Mouse (Mus musculus): ENCODE measurements around the gene Iqcf1. TPM values are rescaled to one million over a fixed set of nuclear protein-coding genes. Genes with fewer than 3 reads are reported as not detected.

Iqcf1 gene
- polyA plus RNA-seq, 1 experiment from 2014 or later: not detected

DNA sequence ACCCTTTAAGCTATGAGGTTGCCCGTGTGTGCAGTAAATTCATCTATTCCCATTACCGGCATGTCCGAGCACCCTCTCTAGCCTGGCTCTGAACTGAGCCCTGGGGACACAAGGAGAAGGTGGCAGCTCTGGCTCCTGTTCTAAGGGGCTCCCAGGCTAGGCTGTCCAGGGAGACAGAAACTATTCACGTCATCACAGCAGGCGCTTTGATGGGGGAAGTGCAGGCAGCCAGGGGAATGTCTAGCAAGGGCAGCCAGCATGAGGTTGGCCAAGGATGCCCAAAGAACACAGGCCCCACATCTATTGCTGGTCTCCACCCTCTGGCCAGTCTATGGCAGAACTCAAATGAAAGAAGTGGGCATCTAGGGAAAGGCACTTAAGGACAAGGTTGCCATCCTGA, 41.8 kb upstream of the Iqcf1 start:
- ATAC-seq (ENCODE audit: low FRiP score, low read depth): no peak
- H3K9ac ChIP-seq (replicated peaks): peak overlapping the region; percentile 95; the same call in 1 of the 2 replicates
- H3K27ac ChIP-seq (replicated peaks): peak overlapping the region; percentile 97
- peaks cover 64% of the 10 kb centered on the region for H3K4me1 ChIP-seq
- peak overlapping the region; percentile 98 for H3K4me2 ChIP-seq (replicated peaks)
- peaks cover 37% of the 10 kb centered on the region for H3K36me3 ChIP-seq
- H3K9me3 ChIP-seq: no peaks in the 10 kb centered on the region
- peak overlapping the region; percentile 74; the same call in 1 of the 2 replicates for H3K4me3 ChIP-seq
- peaks cover 5% of the 10 kb centered on the region; the same call in 1 of the 2 replicates for H3K27me3 ChIP-seq
- WGBS: 59% methylated on average over 5 of the region's 5 CpGs

GRCm38 (mm10) chr9:106459946-106460345, 39.8 kb upstream of the Iqcf1 start:
- H3K4me2 ChIP-seq (replicated peaks): no peak overlapping the region
- 0 out of 2 replicates have a peak overlapping the region, but pooled peaks have one; percentile 12 for H3K9ac ChIP-seq (replicated peaks)
- ATAC-seq (ENCODE audit: low FRiP score, low read depth): no peak
- H3K9me3 ChIP-seq: no peaks in the 10 kb centered on the region
- no peak overlapping the region for H3K4me3 ChIP-seq
- peaks cover 17% of the 10 kb centered on the region for H3K27me3 ChIP-seq
- 82% methylated on average over 15 of the region's 15 CpGs for WGBS
- no peak overlapping the region for H3K27ac ChIP-seq (replicated peaks)
- H3K4me1 ChIP-seq: peaks cover 66% of the 10 kb centered on the region
- peaks cover 56% of the 10 kb centered on the region for H3K36me3 ChIP-seq

DNA sequence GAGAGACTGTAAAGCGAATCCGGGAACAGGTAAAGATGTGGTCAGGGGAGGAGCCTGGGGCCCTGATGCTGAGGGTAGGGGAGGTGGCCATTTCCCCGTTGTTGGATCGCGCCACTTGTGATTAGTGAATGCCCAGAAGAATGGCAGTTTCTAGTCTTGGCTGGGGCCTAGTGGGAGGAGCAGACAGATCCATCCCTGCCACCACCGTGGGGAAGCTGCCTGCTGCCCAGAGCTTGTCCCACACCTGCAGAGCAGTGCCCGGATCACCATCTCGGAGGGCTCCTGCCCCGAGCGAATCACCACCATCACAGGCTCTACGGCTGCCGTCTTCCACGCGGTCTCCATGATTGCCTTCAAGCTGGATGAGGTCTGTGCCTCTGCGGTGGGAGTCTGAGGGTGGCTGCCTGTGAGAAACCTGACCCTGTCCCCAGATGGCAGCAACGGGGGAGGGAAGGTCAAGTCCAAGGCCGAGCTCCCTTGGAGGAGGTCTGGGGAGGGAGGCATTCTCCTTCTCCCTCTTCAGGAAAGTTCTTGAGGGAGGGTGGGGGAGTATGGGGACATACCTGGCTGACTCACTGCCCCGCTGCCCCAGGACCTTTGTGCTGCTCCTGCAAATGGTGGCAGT, 39.3 kb upstream of the Iqcf1 start:
- 82% methylated on average over 18 of the region's 18 CpGs for WGBS
- Histone ChIP-seq H3K36me3 (peaks cover 56% of the 10 kb centered on the region), H3K4me1 (peaks cover 66% of the 10 kb centered on the region)

DNA sequence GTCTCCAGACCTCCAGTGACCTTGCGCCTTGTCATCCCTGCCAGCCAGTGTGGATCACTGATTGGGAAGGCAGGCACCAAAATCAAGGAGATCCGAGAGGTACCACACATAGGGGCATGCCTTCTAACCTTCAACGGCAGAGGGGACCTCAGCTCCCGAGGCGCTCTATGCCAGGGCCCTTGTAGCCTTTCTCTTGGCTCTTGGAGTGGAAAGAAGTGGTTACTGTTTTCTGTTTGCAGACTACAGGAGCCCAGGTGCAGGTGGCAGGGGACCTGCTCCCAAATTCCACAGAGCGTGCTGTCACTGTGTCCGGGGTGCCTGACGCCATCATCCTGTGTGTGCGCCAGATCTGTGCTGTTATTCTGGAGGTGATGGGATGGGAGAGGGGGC, 38.7 kb upstream of the Iqcf1 start:
- Histone ChIP-seq H3K27me3 (peaks cover 28% of the 10 kb centered on the region), H3K36me3 (peaks cover 56% of the 10 kb centered on the region), H3K9ac (replicated peaks) (no peak overlapping the region), H3K4me3 (no peak overlapping the region), H3K9me3 (no peaks in the 10 kb centered on the region), H3K4me1 (peaks cover 65% of the 10 kb centered on the region), H3K4me2 (replicated peaks) (no peak overlapping the region), H3K27ac (replicated peaks) (no peak overlapping the region)
- WGBS: 89% methylated on average over 9 of the region's 9 CpGs
- no peak for ATAC-seq (ENCODE audit: low FRiP score, low read depth)

More for the DNA sequence above, 39.3 kb upstream of the Iqcf1 start:
- Histone ChIP-seq H3K9ac (replicated peaks) (0 out of 2 replicates have a peak overlapping the region, but pooled peaks have one; percentile 12), H3K4me3 (no peak overlapping the region), H3K4me2 (replicated peaks) (no peak overlapping the region), H3K9me3 (no peaks in the 10 kb centered on the region), H3K27ac (replicated peaks) (no peak overlapping the region), H3K27me3 (peaks cover 23% of the 10 kb centered on the region)
- no peak for ATAC-seq (ENCODE audit: low FRiP score, low read depth)

GRCm38 (mm10) chr9:106461641-106462429, 37.9 kb upstream of the Iqcf1 start:
- Histone ChIP-seq H3K36me3 (peaks cover 53% of the 10 kb centered on the region), H3K27ac (replicated peaks) (no peak overlapping the region), H3K4me2 (replicated peaks) (no peak overlapping the region), H3K9me3 (no peaks in the 10 kb centered on the region), H3K4me1 (peaks cover 57% of the 10 kb centered on the region), H3K4me3 (no peak overlapping the region), H3K27me3 (peaks cover 29% of the 10 kb centered on the region), H3K9ac (replicated peaks) (no peak overlapping the region)
- ATAC-seq (ENCODE audit: low FRiP score, low read depth): no peak
- WGBS: 87% methylated on average over 16 of the region's 16 CpGs

GRCm38 (mm10) chr9:106462430-106462800, 37.4 kb upstream of the Iqcf1 start:
- no peak overlapping the region for H3K9ac ChIP-seq (replicated peaks)
- no peak overlapping the region for H3K27ac ChIP-seq (replicated peaks)
- H3K27me3 ChIP-seq: peaks cover 29% of the 10 kb centered on the region
- H3K4me2 ChIP-seq (replicated peaks): no peak overlapping the region
- no peak for ATAC-seq (ENCODE audit: low FRiP score, low read depth)
- H3K4me1 ChIP-seq: peaks cover 51% of the 10 kb centered on the region
- H3K9me3 ChIP-seq: no peaks in the 10 kb centered on the region
- no peak overlapping the region for H3K4me3 ChIP-seq
- WGBS: 90% methylated on average over 12 of the region's 12 CpGs
- H3K36me3 ChIP-seq: peaks cover 53% of the 10 kb centered on the region

GRCm38 (mm10) chr9:106463122-106464063, 36.4 kb upstream of the Iqcf1 start:
- Histone ChIP-seq H3K4me3 (no peak overlapping the region), H3K4me1 (peaks cover 41% of the 10 kb centered on the region), H3K27me3 (peaks cover 29% of the 10 kb centered on the region), H3K36me3 (peaks cover 53% of the 10 kb centered on the region), H3K9ac (replicated peaks) (no peak overlapping the region; the same call in 1 of the 2 replicates), H3K9me3 (no peaks in the 10 kb centered on the region), H3K4me2 (replicated peaks) (no peak overlapping the region), H3K27ac (replicated peaks) (no peak overlapping the region)
- WGBS: 85% methylated on average over 21 of the region's 21 CpGs
- no peak for ATAC-seq (ENCODE audit: low FRiP score, low read depth)

- H3K4me1 ChIP-seq: peaks cover 29% of the 10 kb centered on the region
- H3K4me2 ChIP-seq (replicated peaks): peak overlapping the region; percentile 86
- H3K9me3 ChIP-seq: no peaks in the 10 kb centered on the region
- peak overlapping the region; percentile 46 for H3K4me3 ChIP-seq
- WGBS: 2% methylated on average over 95 of the region's 99 CpGs
- peak overlapping the region; percentile 79 for H3K27ac ChIP-seq (replicated peaks)
- peak overlapping the region; percentile 68 for H3K9ac ChIP-seq (replicated peaks)
- peaks cover 49% of the 10 kb centered on the region for H3K36me3 ChIP-seq
- H3K27me3 ChIP-seq: peaks cover 29% of the 10 kb centered on the region
- ATAC-seq (ENCODE audit: low FRiP score, low read depth): peak; percentile 75
Observed at GRCm38 (mm10) chr9:106464751-106465541, 34.8 kb upstream of the Iqcf1 start.

- peaks cover 29% of the 10 kb centered on the region for H3K27me3 ChIP-seq
- H3K9me3 ChIP-seq: no peaks in the 10 kb centered on the region
- peaks cover 41% of the 10 kb centered on the region for H3K36me3 ChIP-seq
- H3K27ac ChIP-seq (replicated peaks): peak within 1 kb of the TSS; percentile 79
- H3K4me1 ChIP-seq: peaks cover 21% of the 10 kb centered on the region
- peak within 1 kb of the TSS; percentile 68 for H3K9ac ChIP-seq (replicated peaks)
- WGBS: 30% methylated on average over 26 of the region's 26 CpGs
- H3K4me2 ChIP-seq (replicated peaks): peak within 1 kb of the TSS; percentile 86
- peak within 1 kb of the TSS; percentile 46 for H3K4me3 ChIP-seq
- ATAC-seq (ENCODE audit: low FRiP score, low read depth): 0 out of 2 replicates have a peak, but pooled peaks have one; percentile 7
Observed at GRCm38 (mm10) chr9:106465571-106466200, 34.1 kb upstream of the Iqcf1 start, which contains the start of gene Gpr62. Gpr62 (minus strand) TSS chr9:106465938.

DNA sequence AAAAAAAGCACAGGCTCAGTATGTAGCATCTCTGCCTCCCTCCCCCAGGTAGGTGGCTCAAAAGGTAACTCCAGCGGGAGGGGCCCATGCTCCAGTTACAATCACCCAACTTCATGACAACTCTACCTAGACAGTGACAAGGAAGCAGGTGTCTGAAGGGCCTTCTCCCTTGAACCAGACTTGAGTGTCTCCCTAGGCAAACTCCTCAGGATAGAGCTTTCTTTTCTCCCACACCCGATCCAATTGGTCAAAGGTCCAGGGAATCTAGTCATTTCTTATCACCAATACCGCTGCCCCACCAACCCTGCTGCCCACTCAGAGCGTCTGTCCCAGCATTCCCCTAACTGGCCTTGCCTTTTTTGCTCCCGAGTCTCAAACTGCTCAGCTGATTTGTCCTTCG, 33.0 kb upstream of the Iqcf1 start:
- WGBS: 86% methylated on average over 6 of the region's 6 CpGs
- Histone ChIP-seq H3K4me2 (replicated peaks) (no peak overlapping the region), H3K4me1 (peaks cover 21% of the 10 kb centered on the region), H3K4me3 (no peak overlapping the region), H3K27ac (replicated peaks) (no peak overlapping the region), H3K27me3 (peaks cover 29% of the 10 kb centered on the region), H3K9me3 (no peaks in the 10 kb centered on the region), H3K9ac (replicated peaks) (no peak overlapping the region), H3K36me3 (peaks cover 31% of the 10 kb centered on the region)
- no peak for ATAC-seq (ENCODE audit: low FRiP score, low read depth)
